14 mouse cellular contexts compared by ENCODE assay signal in genomic region chr6:17072763-17073484, GRCm38 (mm10).
"Had no signal": no experiment of that assay in that cellular context is flagged by ENCODE, and none has a peak within 500 bp of the region (broad histone marks: within the 10 kb centered on the region; RNA-seq: fewer than 3 reads in every experiment).

No protein-coding gene starts in this region.

- H3K9me3 ChIP-seq: limb, embryonic 15.5 days; liver, embryonic 12.5 days; midbrain, embryonic 10.5 days; neural tube, embryonic 12.5 days; stomach, embryonic 15.5 days had no signal

- H3K4me1 ChIP-seq: neural tube, embryonic 12.5 days had no signal

- DNase-seq: kidney, postnatal 4 days; lung, postnatal 10 days; lung, postnatal 4 days; midbrain, embryonic 14.5 days; spleen, adult 18-20 months; thymus, postnatal 36 days had no signal

- ATAC-seq: liver, embryonic 12.5 days had no signal

- H3K4me3 ChIP-seq: left cerebral cortex, adult 2 months; limb, embryonic 15.5 days; liver, embryonic 12.5 days; midbrain, embryonic 10.5 days; neural tube, embryonic 12.5 days; stomach, embryonic 15.5 days had no signal

- H3K4me2 ChIP-seq: limb, embryonic 15.5 days; liver, embryonic 12.5 days; lung, embryonic 14.5 days; neural tube, embryonic 12.5 days; stomach, embryonic 15.5 days had no signal

- H3K36me3 ChIP-seq: limb, embryonic 15.5 days; liver, embryonic 12.5 days; midbrain, embryonic 10.5 days; neural tube, embryonic 12.5 days; stomach, embryonic 15.5 days had no signal

- H3K9ac ChIP-seq: limb, embryonic 15.5 days; liver, embryonic 12.5 days; lung, embryonic 14.5 days; neural tube, embryonic 12.5 days; stomach, embryonic 15.5 days had no signal

- H3K27ac ChIP-seq: kidney, postnatal 0 days; left cerebral cortex, adult 2 months; limb, embryonic 15.5 days; liver, embryonic 12.5 days; midbrain, embryonic 10.5 days; neural tube, embryonic 12.5 days; stomach, embryonic 15.5 days had no signal

- H3K27me3 ChIP-seq: limb, embryonic 15.5 days; liver, embryonic 12.5 days; neural tube, embryonic 12.5 days; stomach, embryonic 15.5 days had no signal
